Mouse (Mus musculus): ENCODE measurements around the gene Serinc3.

DNA sequence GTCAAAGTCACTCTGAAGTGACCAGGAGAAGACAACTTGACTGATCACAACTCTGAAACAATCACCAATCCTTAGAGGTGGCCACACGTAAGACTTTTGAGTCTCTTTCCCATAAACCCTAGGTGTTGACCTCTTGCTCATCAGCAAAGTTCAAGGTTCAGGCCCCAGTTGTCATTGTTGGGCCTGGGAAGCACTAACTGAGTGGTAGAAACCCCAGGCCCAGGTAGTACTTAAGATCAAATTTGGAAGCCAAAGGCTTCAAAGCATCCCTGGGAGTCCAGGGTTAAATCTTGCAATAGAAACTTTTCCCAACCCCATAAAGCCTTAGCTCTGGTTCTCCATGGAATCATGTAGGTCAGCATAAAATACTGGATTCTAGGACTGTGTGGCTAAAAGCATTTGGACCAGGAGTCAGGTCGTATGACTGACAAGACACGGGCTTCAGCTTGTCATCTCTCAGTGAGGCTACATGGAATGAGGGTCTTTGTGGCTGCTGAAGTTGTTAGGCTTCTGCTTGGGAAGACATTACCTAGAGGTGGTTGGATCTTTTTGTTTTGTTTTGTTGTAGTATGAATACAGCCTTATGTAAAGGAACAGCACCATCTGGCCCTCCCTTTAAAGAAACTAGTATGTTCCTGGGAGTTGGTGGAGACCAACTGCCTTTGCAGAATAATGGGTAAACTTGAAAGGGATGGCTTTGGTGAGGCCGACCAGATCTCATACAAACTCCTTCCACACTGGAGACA is 28.9 kb downstream of the Serinc3 start:
- TF ChIP-seq POLR2A (IDR thresholded peaks at IDR 0.05; ENCODE audit: borderline replicate concordance, extremely low read depth, low read depth, low read length) (0 out of 2 replicates have a peak, but pooled peaks have one; percentile 5), CTCF (IDR thresholded peaks at IDR 0.05; ENCODE audit: insufficient read depth, low read length) (no peak)
